Mouse (Mus musculus): ENCODE data around the gene Tnip1. TPM values are rescaled to one million over a fixed set of nuclear protein-coding genes. Genes with fewer than 3 reads are reported as not detected.
A peak's percentile ranks its signal among the peaks of the same experiment; 100 is the strongest.

Gene Tnip1
- polyA plus RNA-seq, 1 experiment = 47.2 TPM

DNA sequence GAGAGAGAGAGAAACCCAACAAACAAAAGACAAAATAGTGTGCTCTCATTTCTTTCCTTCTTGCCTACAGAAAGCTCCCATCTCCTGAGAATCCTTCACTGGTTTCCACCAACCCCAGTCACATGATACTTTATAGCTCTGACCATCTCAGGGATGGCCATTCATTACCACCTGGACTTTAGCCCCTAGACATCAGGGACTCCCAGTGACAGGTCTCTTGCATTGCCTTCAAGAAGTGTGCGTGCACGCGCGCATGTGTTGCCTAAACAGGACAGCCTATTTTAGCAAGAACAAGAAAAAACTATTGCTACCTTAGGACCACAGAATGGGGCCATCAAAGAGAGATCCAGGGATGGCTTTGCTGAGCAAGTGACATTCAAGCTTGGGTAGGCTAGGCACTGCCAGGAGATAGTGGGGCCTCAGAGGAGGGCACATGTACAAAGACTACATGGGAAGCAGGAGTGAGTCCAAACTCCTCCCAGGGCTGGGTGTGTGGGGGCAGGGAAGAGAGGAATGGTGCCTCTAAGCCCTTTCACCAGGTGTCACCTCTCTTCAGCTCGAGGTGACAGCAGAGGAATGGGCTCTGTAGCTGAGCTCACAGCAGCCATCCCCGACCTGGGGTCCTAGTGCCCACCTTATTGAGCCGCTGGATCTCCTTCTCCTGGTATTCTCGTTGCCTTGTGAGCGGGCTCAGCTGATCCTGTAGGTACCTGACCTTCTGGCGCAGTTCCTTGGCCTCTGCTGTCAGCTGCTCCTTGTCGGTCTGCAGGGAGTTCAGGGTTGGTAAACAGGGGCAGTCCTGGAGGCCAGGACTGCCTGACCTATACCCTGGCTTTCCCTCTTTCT is 42.4 kb downstream of the Tnip1 start:
- 74% methylated on average over 11 of the region's 11 CpGs for WGBS
- no peak for TF ChIP-seq POLR2A (IDR thresholded peaks at IDR 0.05; ENCODE audit: borderline replicate concordance, extremely low read depth, low read depth, low read length)
- TF ChIP-seq CTCF (IDR thresholded peaks at IDR 0.05; ENCODE audit: insufficient read depth, low read length) = no peak
- H3K4me1 ChIP-seq (ENCODE audit: control insufficient read depth, insufficient read depth, low read length) = no peaks in the 10 kb centered on the region

DNA sequence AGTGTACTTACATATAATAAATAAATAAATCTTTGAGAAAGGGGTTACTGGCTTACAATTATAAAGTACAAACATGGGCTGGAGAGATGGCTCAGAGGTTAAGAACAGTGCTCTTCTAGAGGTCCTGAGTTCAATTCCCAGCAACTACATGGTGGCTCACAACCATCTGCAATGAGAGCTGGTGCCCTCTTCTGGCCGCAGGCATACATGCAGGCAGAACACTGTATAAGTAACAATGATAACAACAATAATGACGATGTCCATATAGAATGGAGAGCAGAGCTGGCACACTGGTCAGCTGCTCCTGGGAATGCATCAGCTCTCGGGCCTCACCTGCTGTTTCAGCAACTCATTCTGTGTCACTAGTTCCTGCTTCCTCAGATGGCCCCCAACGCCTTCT is 44.4 kb downstream of the Tnip1 start:
- Histone ChIP-seq H3K4me1 (ENCODE audit: control insufficient read depth, insufficient read depth, low read length) (no peaks in the 10 kb centered on the region), H3K4me3 (replicated peaks; ENCODE audit: extremely low read depth, low read depth, low read length) (no peak overlapping the region)
- TF ChIP-seq CTCF (IDR thresholded peaks at IDR 0.05; ENCODE audit: insufficient read depth, low read length) (0 out of 2 replicates have a peak, but pooled peaks have one; percentile 24), POLR2A (IDR thresholded peaks at IDR 0.05; ENCODE audit: borderline replicate concordance, extremely low read depth, low read depth, low read length) (no peak)
- WGBS = 90% methylated on average over 4 of the region's 4 CpGs
- DNase-seq = no peak

More for the DNA sequence above, 42.4 kb downstream of the Tnip1 start:
- DNase-seq = no peak
- no peak overlapping the region for H3K4me3 ChIP-seq (replicated peaks; ENCODE audit: extremely low read depth, low read depth, low read length)

DNA sequence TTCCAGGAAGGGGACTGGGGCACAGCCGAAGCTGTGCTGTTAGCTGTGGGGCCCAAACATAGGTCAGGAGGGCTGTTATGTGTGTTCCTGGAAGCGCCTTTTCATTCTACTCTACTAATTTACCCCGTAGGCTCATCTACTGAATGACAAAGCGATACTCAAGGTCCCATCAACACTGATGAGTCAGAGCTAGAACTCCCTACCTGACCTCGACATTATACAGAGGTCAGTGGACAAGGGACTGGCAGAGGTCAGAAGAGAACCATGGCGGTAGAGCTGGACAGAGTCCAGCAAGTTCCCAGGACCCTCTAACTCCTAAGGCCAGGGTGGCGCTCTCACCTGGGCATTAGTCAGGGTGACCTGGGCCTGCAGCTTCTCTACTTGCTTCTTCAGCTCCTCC is 45.3 kb downstream of the Tnip1 start:
- DNase-seq = no peak
- no peaks in the 10 kb centered on the region for H3K4me1 ChIP-seq (ENCODE audit: control insufficient read depth, insufficient read depth, low read length)
- TF ChIP-seq POLR2A (IDR thresholded peaks at IDR 0.05; ENCODE audit: borderline replicate concordance, extremely low read depth, low read depth, low read length) (no peak), CTCF (IDR thresholded peaks at IDR 0.05; ENCODE audit: insufficient read depth, low read length) (no peak)
- 90% methylated on average over 7 of the region's 7 CpGs for WGBS
- H3K4me3 ChIP-seq (replicated peaks; ENCODE audit: extremely low read depth, low read depth, low read length) = no peak overlapping the region

DNA sequence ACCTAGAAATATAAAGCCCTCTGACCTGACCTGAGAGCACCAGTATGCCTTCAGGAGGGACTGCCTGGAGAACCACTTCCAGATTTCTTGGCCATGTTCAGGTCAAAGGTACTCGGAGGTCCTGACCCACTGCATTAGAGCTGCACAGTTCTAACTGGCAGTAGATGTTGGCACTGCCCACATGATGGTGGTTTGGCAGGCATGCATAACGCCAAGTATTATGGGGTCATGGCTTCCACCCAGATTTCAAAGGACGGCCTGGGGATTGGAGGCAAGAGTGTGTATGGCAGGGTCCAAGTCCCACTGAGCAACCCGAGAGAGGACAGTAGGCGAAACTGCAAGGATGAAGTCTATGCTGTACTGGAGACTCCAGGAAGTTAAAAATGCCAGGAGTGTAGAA is 48.9 kb downstream of the Tnip1 start:
- WGBS = 88% methylated on average over 5 of the region's 5 CpGs
- no peaks in the 10 kb centered on the region; the same call in 1 of the 2 replicates for H3K4me1 ChIP-seq (ENCODE audit: control insufficient read depth, insufficient read depth, low read length)
- H3K4me3 ChIP-seq (replicated peaks; ENCODE audit: extremely low read depth, low read depth, low read length) = no peak overlapping the region
- TF ChIP-seq CTCF (IDR thresholded peaks at IDR 0.05; ENCODE audit: insufficient read depth, low read length) (no peak), POLR2A (IDR thresholded peaks at IDR 0.05; ENCODE audit: borderline replicate concordance, extremely low read depth, low read depth, low read length) (no peak)
- no peak for DNase-seq

DNA sequence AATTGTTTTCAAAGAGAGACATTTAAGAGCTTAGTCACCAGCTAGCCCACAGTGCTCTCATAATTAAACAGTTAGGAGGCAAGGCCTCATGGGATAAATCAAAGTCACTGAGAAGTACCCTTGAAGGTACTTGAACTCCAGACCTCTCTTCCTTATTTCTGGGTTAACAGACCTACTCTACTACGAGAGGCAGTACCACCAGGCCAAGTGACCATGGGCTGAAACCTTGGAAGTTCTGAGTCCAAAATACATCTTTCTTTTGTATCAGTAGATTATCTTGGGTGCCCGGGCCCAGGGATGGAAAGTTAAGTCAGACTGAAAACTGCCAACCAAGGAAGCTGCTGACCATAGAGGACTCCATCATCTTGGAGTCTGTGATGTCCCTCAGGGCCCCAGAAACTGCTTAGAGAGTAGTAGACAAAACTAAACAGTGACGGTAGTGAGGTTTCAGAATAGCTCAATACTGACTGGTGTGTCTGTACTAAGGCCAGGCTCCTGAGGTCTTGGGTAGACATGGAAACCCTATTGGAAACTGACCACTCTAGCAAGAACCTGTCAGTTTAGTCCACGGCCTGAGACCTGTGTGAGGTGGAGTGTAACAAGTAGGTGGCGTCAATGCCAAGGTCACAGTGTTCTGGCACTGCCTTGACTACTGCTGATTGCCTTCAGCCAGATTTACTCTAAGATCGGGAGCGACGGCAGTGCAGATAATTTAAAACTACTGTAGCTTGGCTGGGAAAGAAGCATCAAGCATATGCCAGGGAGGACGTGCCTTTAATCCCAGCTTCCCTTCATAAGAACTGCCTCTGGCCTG is 50.0 kb downstream of the Tnip1 start:
- Histone ChIP-seq H3K4me1 (ENCODE audit: control insufficient read depth, insufficient read depth, low read length) (no peaks in the 10 kb centered on the region; the same call in 1 of the 2 replicates), H3K4me3 (replicated peaks; ENCODE audit: extremely low read depth, low read depth, low read length) (no peak overlapping the region)
- DNase-seq = no peak
- 70% methylated on average over 9 of the region's 9 CpGs for WGBS
- no peak for TF ChIP-seq CTCF (IDR thresholded peaks at IDR 0.05; ENCODE audit: insufficient read depth, low read length)
- no peak for TF ChIP-seq POLR2A (IDR thresholded peaks at IDR 0.05; ENCODE audit: borderline replicate concordance, extremely low read depth, low read depth, low read length)

DNA sequence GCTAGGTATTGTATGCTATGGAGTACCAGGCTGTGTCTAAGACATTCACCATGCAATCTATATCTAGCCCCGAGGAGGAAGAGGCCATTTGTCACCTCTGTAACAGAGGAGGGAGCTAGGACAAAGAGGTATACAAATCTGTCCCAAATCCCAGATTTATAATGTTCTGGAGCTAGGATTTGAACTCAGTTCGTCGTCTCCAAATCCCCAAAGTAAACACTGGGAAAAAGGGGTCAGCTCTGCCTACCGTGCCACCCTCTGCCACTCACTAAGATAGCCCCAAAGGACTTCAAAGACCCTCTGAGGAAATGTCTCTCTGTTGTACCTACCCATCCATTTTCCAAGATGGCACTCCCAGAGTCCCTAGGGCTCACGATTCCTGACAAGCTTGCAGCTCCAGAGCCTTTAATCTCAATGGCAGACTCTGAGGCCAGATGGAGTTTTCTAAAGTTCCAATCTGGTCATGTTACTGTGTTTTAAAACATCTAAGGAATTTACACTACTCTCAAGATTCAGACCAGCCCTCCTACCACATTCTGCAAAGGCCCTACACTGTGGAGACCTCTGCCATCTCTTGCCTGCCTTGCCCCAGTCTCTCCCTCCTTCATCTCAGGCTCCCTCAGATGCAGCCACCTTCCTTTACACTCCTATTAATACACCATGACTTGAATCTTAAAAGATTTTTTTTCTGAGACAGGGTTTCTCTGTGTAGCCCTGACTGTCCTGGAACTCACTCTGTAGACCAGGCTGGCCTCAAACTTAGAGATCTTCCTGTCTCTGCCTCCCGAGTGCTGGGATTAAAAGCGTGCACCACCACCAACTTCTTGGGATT is 50.8 kb downstream of the Tnip1 start:
- Histone ChIP-seq H3K4me3 (replicated peaks; ENCODE audit: extremely low read depth, low read depth, low read length) (no peak overlapping the region), H3K4me1 (ENCODE audit: control insufficient read depth, insufficient read depth, low read length) (no peaks in the 10 kb centered on the region; the same call in 1 of the 2 replicates)
- TF ChIP-seq POLR2A (IDR thresholded peaks at IDR 0.05; ENCODE audit: borderline replicate concordance, extremely low read depth, low read depth, low read length) (peak; percentile 22; the same call in 1 of the 2 replicates), CTCF (IDR thresholded peaks at IDR 0.05; ENCODE audit: insufficient read depth, low read length) (no peak)
- 78% methylated on average over 7 of the region's 7 CpGs for WGBS
- DNase-seq = no peak

DNA sequence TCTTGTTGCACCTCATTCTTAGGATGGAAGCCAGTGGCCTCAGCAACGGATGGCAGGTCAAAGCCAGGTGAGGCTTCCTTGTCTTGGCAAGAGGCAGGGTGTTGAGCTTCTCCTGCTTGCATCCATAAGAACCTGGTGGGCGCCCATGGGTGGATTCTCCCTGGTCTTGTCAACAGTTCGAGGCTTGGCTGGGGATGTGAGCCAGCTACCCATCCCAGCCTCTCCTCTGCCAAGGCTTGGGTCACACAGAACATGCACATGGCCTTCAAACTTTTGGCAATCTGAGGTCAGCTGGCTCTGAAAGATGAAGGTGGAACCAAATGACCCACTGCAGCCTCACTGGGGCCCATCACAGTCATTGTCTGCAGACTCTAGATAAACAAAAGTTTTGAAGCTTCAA is 51.5 kb downstream of the Tnip1 start:
- DNase-seq = no peak
- TF ChIP-seq POLR2A (IDR thresholded peaks at IDR 0.05; ENCODE audit: borderline replicate concordance, extremely low read depth, low read depth, low read length) (peak; percentile 20; the same call in 1 of the 2 replicates), CTCF (IDR thresholded peaks at IDR 0.05; ENCODE audit: insufficient read depth, low read length) (no peak)
- WGBS = 82% methylated on average over 3 of the region's 3 CpGs
- no peaks in the 10 kb centered on the region; the same call in 1 of the 2 replicates for H3K4me1 ChIP-seq (ENCODE audit: control insufficient read depth, insufficient read depth, low read length)
- no peak overlapping the region for H3K4me3 ChIP-seq (replicated peaks; ENCODE audit: extremely low read depth, low read depth, low read length)

DNA sequence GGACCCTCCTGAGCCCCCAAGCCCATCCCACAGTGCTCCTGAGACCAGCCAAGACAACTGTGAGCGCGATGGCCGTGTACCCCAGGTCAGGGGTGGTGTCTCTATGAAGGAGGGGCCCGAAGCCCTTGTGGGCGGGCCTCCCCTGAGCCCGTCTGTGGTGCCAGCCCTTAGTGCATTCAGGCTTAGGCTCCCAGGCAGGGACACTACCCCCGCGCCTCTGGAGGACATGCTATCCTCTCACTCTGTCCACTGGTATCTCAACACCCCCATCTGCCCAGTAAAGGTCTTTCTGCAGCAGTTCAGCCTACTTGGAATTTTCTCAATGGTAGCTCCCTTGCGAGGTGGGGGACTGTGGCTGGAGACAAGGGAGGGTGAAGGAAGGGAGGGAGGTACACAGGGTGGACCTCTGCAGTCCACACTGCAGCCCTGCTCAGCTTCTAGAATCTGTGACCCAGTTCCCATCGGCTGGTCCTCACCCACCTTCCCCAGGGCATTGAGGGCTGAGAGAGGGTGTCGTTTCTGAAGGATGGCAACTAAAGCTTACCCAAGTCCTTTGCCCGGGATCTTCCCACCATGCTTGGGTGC is 52.5 kb downstream of the Tnip1 start:
- TF ChIP-seq POLR2A (IDR thresholded peaks at IDR 0.05; ENCODE audit: borderline replicate concordance, extremely low read depth, low read depth, low read length) = no peak
- no peak for TF ChIP-seq CTCF (IDR thresholded peaks at IDR 0.05; ENCODE audit: insufficient read depth, low read length)
- no peaks in the 10 kb centered on the region; the same call in 1 of the 2 replicates for H3K4me1 ChIP-seq (ENCODE audit: control insufficient read depth, insufficient read depth, low read length)
- 83% methylated on average over 12 of the region's 12 CpGs for WGBS
- H3K4me3 ChIP-seq (replicated peaks; ENCODE audit: extremely low read depth, low read depth, low read length) = no peak overlapping the region
- DNase-seq = no peak
